Mouse (Mus musculus): Measurements from ENCODE around the gene C5ar1. TPM values are rescaled to one million over a fixed set of nuclear protein-coding genes. Genes with fewer than 3 reads are reported as not detected.

Gene C5ar1
- polyA plus RNA-seq, 1 experiment, result not detected

GRCm38 (mm10) chr7:16197166-16197565 is 62.2 kb downstream of the C5ar1 start:
- Histone ChIP-seq H3K9me3 (ENCODE audit: control insufficient read depth, low read length) (peaks cover 3% of the 10 kb centered on the region; the same call in 1 of the 2 replicates), H3K4me3 (replicated peaks) (no peak overlapping the region)

More at GRCm38 (mm10) chr7:16197166-16197565, 62.2 kb downstream of the C5ar1 start:
- H3K36me3 ChIP-seq (ENCODE audit: control insufficient read depth), result peaks cover 23% of the 10 kb centered on the region
- H3K27me3 ChIP-seq (ENCODE audit: control insufficient read depth), result no peaks in the 10 kb centered on the region
- TF ChIP-seq TAL1 (IDR thresholded peaks at IDR 0.05; ENCODE audit: low read length), result no peak
- TF ChIP-seq GATA1 (IDR thresholded peaks at IDR 0.05; ENCODE audit: low read length), result no peak
- peaks cover 2% of the 10 kb centered on the region for H3K4me1 ChIP-seq (ENCODE audit: control insufficient read depth)

Other genes starting within 250 kb of the C5ar1 start
- gene Bicra, start 211.6 kb downstream of the C5ar1 start, polyA plus RNA-seq (2012), result 2.1 TPM in 2 replicates
- 0.01 TPM in 1 of 2 replicates, not detected in the other for gene Zfp541, start 197.7 kb downstream of the C5ar1 start, polyA plus RNA-seq (2012)
- 42.0 and 85.6 TPM in 2 replicates for gene Napa, start 161.1 kb downstream of the C5ar1 start, polyA plus RNA-seq (2012)
- 1.3 and 2.1 TPM in 2 replicates for gene Kptn, start 139.6 kb downstream of the C5ar1 start, polyA plus RNA-seq (2012)
- gene Slc8a2, start 129.7 kb downstream of the C5ar1 start, polyA plus RNA-seq (2012), result not detected in 2 replicates
- gene Meis3, start 84.5 kb downstream of the C5ar1 start, polyA plus RNA-seq (2012), result 0.07 TPM in 1 of 2 replicates, not detected in the other
- gene Dhx34, start 37.5 kb downstream of the C5ar1 start, polyA plus RNA-seq (2012), result 1.7 and 2.0 TPM in 2 replicates
- gene C5ar2, start 15.4 kb downstream of the C5ar1 start, polyA plus RNA-seq (2012), result 0.02 and 0.04 TPM in 2 replicates
- gene Inafm1, start 14.1 kb upstream of the C5ar1 start, polyA plus RNA-seq (2012), result 7.8 and 7.9 TPM in 2 replicates
- gene Ccdc9, start 27.3 kb upstream of the C5ar1 start, polyA plus RNA-seq (2012), result 6.3 and 7.0 TPM in 2 replicates
- gene Bbc3, start 48.9 kb upstream of the C5ar1 start, polyA plus RNA-seq (2012), result 63.0 and 92.9 TPM in 2 replicates
- 1.8 and 2.0 TPM in 2 replicates for gene Sae1, start 128.3 kb upstream of the C5ar1 start, polyA plus RNA-seq (2012)
- 12.0 and 13.6 TPM in 2 replicates for gene Zc3h4, start 141.4 kb upstream of the C5ar1 start, polyA plus RNA-seq (2012)
- 11.3 and 15.4 TPM in 2 replicates for gene Tmem160, start 193.2 kb upstream of the C5ar1 start, polyA plus RNA-seq (2012)
- gene Npas1, start 218.2 kb upstream of the C5ar1 start, polyA plus RNA-seq (2012), result not detected in 2 replicates

Data from erythroblast, embryonic 14.5 days (primary cell).